Mouse (Mus musculus): ENCODE data around the gene Serpine2. TPM values are rescaled to one million over a fixed set of nuclear protein-coding genes. Genes with fewer than 3 reads are reported as not detected.

The Serpine2 gene
- polyA plus RNA-seq, 1 experiment from 2014 or later: 406 TPM

GRCm38 (mm10) chr1:79756417-79756816 is 104.6 kb downstream of the Serpine2 start:
- 94% methylated on average over 5 of the region's 5 CpGs for WGBS
- H3K9me3 ChIP-seq (ENCODE audit: control insufficient read depth, low read length): no peaks in the 10 kb centered on the region
- no peak overlapping the region for H3K27ac ChIP-seq (ENCODE audit: low read depth, low read length)
- H3K9ac ChIP-seq (replicated peaks; ENCODE audit: low read depth, low read length): no peak overlapping the region
- H3K4me3 ChIP-seq (ENCODE audit: low read depth, low read length): no peak overlapping the region
- H3K4me1 ChIP-seq (ENCODE audit: control insufficient read depth, insufficient read depth, low read length): peaks cover 22% of the 10 kb centered on the region
- H3K4me2 ChIP-seq (ENCODE audit: low read depth, low read length): no peak overlapping the region
- no peaks in the 10 kb centered on the region for H3K36me3 ChIP-seq (ENCODE audit: control insufficient read depth, insufficient read depth, low read length)
- no peaks in the 10 kb centered on the region for H3K27me3 ChIP-seq (ENCODE audit: control insufficient read depth, insufficient read depth, low read length)
- ATAC-seq (ENCODE audit: low read depth): no peak

DNA sequence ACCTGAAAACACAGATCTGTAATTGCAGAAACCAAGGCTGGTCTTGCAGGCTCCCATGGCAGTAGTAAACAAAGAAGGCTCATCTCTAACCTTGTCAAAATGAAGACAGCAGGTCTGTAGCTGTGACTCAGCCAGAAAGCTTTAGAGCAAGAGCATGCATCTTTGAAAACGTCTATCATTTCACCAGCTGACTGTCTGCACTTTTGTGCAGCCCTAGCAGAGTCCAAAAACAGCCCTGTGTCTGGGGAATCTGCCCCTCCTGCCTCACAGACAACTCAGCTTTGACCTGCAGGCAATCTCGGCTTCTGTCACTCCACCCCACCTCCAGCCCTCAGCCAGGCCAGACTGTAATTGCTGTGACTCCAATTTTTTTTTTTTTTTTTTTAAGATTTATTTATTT is 105.6 kb downstream of the Serpine2 start:
- Histone ChIP-seq H3K4me2 (ENCODE audit: low read depth, low read length) (no peak overlapping the region), H3K9me3 (ENCODE audit: control insufficient read depth, low read length) (no peaks in the 10 kb centered on the region), H3K36me3 (ENCODE audit: control insufficient read depth, insufficient read depth, low read length) (no peaks in the 10 kb centered on the region), H3K27ac (ENCODE audit: low read depth, low read length) (no peak overlapping the region), H3K27me3 (ENCODE audit: control insufficient read depth, insufficient read depth, low read length) (no peaks in the 10 kb centered on the region), H3K9ac (replicated peaks; ENCODE audit: low read depth, low read length) (no peak overlapping the region), H3K4me3 (ENCODE audit: low read depth, low read length) (no peak overlapping the region), H3K4me1 (ENCODE audit: control insufficient read depth, insufficient read depth, low read length) (peaks cover 18% of the 10 kb centered on the region)
- 72% methylated on average over 2 of the region's 2 CpGs for WGBS
- ATAC-seq (ENCODE audit: low read depth): no peak

- Histone ChIP-seq H3K36me3 (ENCODE audit: control insufficient read depth, insufficient read depth, low read length) (no peaks in the 10 kb centered on the region), H3K4me1 (ENCODE audit: control insufficient read depth, insufficient read depth, low read length) (peaks cover 15% of the 10 kb centered on the region), H3K27me3 (ENCODE audit: control insufficient read depth, insufficient read depth, low read length) (no peaks in the 10 kb centered on the region), H3K9ac (replicated peaks; ENCODE audit: low read depth, low read length) (no peak overlapping the region), H3K4me2 (ENCODE audit: low read depth, low read length) (no peak overlapping the region), H3K4me3 (ENCODE audit: low read depth, low read length) (no peak overlapping the region), H3K27ac (ENCODE audit: low read depth, low read length) (no peak overlapping the region), H3K9me3 (ENCODE audit: control insufficient read depth, low read length) (no peaks in the 10 kb centered on the region)
- no peak for ATAC-seq (ENCODE audit: low read depth)
- 91% methylated on average over 3 of the region's 3 CpGs for WGBS
Observed at GRCm38 (mm10) chr1:79754936-79755335, 106.0 kb downstream of the Serpine2 start.

DNA sequence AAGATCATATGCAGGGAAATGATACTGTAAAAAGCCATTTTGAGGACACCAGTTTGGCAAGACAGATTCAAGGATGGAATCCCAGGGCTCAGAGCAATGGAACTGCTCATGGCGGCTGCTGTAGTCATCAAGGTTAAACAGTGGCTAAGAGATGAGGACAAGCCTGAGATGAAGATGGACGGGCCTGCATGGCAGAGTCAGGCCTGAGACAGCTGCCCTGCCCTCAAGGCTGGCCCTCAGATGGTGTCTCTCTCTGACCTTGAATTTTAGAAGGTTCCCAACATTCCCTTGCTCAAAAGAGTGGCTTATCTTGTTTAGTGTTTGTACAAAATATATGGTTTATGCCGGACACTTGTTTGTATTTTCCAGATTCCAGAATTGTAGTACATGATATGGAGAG is 107.5 kb downstream of the Serpine2 start:
- 94% methylated on average over 3 of the region's 3 CpGs for WGBS

DNA sequence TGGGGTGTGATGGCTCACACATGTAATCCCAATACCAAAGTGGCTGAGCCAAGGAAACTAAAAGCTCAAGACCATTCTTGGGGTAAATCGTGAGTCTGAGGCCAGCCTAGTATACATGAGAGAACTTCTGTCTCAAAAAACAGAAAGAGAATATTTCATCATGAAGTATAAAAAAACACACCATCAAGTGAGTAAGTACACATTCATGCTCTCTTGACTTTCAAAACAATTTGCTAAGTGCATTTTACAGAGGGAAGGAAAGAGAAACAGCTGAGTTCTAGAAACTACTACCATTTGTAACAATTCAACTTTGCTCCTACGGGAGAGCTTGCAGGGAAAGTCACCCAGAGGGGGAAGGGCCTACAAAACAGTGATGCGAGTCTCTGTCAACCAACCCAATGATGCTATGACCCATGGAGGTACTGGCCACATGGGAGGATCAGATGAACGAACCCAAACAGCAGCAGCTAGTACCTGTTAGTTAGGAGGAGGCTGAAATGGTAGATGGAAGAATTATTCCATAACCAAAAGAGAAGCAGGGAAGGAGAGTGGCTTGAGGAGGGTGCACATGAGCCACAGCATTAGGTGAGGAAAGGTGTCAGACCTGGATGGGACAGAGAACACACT is 108.2 kb downstream of the Serpine2 start:
- H3K9ac ChIP-seq (replicated peaks; ENCODE audit: low read depth, low read length): no peak overlapping the region
- H3K4me2 ChIP-seq (ENCODE audit: low read depth, low read length): no peak overlapping the region
- peaks cover 3% of the 10 kb centered on the region; the same call in 1 of the 2 replicates for H3K4me1 ChIP-seq (ENCODE audit: control insufficient read depth, insufficient read depth, low read length)
- no peaks in the 10 kb centered on the region for H3K36me3 ChIP-seq (ENCODE audit: control insufficient read depth, insufficient read depth, low read length)
- 88% methylated on average over 4 of the region's 4 CpGs for WGBS
- no peak for ATAC-seq (ENCODE audit: low read depth)
- H3K9me3 ChIP-seq (ENCODE audit: control insufficient read depth, low read length): no peaks in the 10 kb centered on the region
- no peaks in the 10 kb centered on the region for H3K27me3 ChIP-seq (ENCODE audit: control insufficient read depth, insufficient read depth, low read length)
- no peak overlapping the region for H3K27ac ChIP-seq (ENCODE audit: low read depth, low read length)
- H3K4me3 ChIP-seq (ENCODE audit: low read depth, low read length): no peak overlapping the region

More for the DNA sequence above, 107.5 kb downstream of the Serpine2 start:
- Histone ChIP-seq H3K4me3 (ENCODE audit: low read depth, low read length) (no peak overlapping the region), H3K4me2 (ENCODE audit: low read depth, low read length) (no peak overlapping the region), H3K9me3 (ENCODE audit: control insufficient read depth, low read length) (no peaks in the 10 kb centered on the region), H3K4me1 (ENCODE audit: control insufficient read depth, insufficient read depth, low read length) (peaks cover 3% of the 10 kb centered on the region; the same call in 1 of the 2 replicates), H3K9ac (replicated peaks; ENCODE audit: low read depth, low read length) (no peak overlapping the region), H3K36me3 (ENCODE audit: control insufficient read depth, insufficient read depth, low read length) (no peaks in the 10 kb centered on the region), H3K27ac (ENCODE audit: low read depth, low read length) (no peak overlapping the region), H3K27me3 (ENCODE audit: control insufficient read depth, insufficient read depth, low read length) (no peaks in the 10 kb centered on the region)
- no peak for ATAC-seq (ENCODE audit: low read depth)

- H3K9ac ChIP-seq (replicated peaks; ENCODE audit: low read depth, low read length): no peak overlapping the region
- peaks cover 3% of the 10 kb centered on the region; the same call in 1 of the 2 replicates for H3K4me1 ChIP-seq (ENCODE audit: control insufficient read depth, insufficient read depth, low read length)
- H3K4me2 ChIP-seq (ENCODE audit: low read depth, low read length): no peak overlapping the region
- WGBS: 90% methylated on average over 7 of the region's 7 CpGs
- no peak for ATAC-seq (ENCODE audit: low read depth)
- H3K27me3 ChIP-seq (ENCODE audit: control insufficient read depth, insufficient read depth, low read length): no peaks in the 10 kb centered on the region
- no peak overlapping the region for H3K27ac ChIP-seq (ENCODE audit: low read depth, low read length)
- no peak overlapping the region for H3K4me3 ChIP-seq (ENCODE audit: low read depth, low read length)
- no peaks in the 10 kb centered on the region for H3K36me3 ChIP-seq (ENCODE audit: control insufficient read depth, insufficient read depth, low read length)
- no peaks in the 10 kb centered on the region for H3K9me3 ChIP-seq (ENCODE audit: control insufficient read depth, low read length)
Observed at GRCm38 (mm10) chr1:79752015-79752695, 108.8 kb downstream of the Serpine2 start.

GRCm38 (mm10) chr1:79751186-79751585 is 109.8 kb downstream of the Serpine2 start:
- Histone ChIP-seq H3K9me3 (ENCODE audit: control insufficient read depth, low read length) (no peaks in the 10 kb centered on the region), H3K4me1 (ENCODE audit: control insufficient read depth, insufficient read depth, low read length) (no peaks in the 10 kb centered on the region), H3K27ac (ENCODE audit: low read depth, low read length) (no peak overlapping the region), H3K9ac (replicated peaks; ENCODE audit: low read depth, low read length) (no peak overlapping the region), H3K27me3 (ENCODE audit: control insufficient read depth, insufficient read depth, low read length) (no peaks in the 10 kb centered on the region), H3K36me3 (ENCODE audit: control insufficient read depth, insufficient read depth, low read length) (no peaks in the 10 kb centered on the region), H3K4me3 (ENCODE audit: low read depth, low read length) (no peak overlapping the region), H3K4me2 (ENCODE audit: low read depth, low read length) (no peak overlapping the region)
- WGBS: 86% methylated on average over 5 of the region's 5 CpGs
- no peak for ATAC-seq (ENCODE audit: low read depth)

DNA sequence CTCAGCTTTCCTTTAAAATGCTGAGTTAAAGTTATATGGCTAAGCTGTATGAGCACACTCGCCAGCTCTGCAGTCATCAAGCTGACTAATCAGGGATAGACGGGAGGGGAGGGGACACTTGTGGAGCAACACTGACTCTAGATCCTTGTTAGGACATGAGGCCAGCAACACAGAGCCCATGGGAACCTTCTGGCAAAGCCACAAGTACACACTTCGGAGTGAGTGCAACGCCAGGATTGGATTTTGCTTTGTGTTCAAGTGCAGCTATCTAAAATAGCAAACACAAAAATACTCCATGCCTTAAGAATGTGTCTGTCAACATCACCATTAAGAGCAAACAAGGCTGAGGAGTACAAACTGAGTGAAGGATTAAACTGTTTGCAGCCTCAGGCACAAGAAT is 114.9 kb downstream of the Serpine2 start:
- H3K27ac ChIP-seq (ENCODE audit: low read depth, low read length): no peak overlapping the region
- H3K36me3 ChIP-seq (ENCODE audit: control insufficient read depth, insufficient read depth, low read length): no peaks in the 10 kb centered on the region
- no peak overlapping the region for H3K4me2 ChIP-seq (ENCODE audit: low read depth, low read length)
- no peak overlapping the region for H3K9ac ChIP-seq (replicated peaks; ENCODE audit: low read depth, low read length)
- no peaks in the 10 kb centered on the region for H3K4me1 ChIP-seq (ENCODE audit: control insufficient read depth, insufficient read depth, low read length)
- 94% methylated on average over 4 of the region's 4 CpGs for WGBS
- ATAC-seq (ENCODE audit: low read depth): no peak
- no peaks in the 10 kb centered on the region for H3K27me3 ChIP-seq (ENCODE audit: control insufficient read depth, insufficient read depth, low read length)
- H3K4me3 ChIP-seq (ENCODE audit: low read depth, low read length): no peak overlapping the region
- H3K9me3 ChIP-seq (ENCODE audit: control insufficient read depth, low read length): no peaks in the 10 kb centered on the region

All from neural tube, embryonic 14.5 days (tissue).